Mouse (Mus musculus): ENCODE results near the gene Gprin3. TPM values are rescaled to one million over a fixed set of nuclear protein-coding genes. Genes with fewer than 3 reads are reported as not detected.
"Not testable (repeated sequence)": the region's sequence is repeated elsewhere in the genome, so short reads cannot be mapped to it uniquely, and the experiment has no call there.

The Gprin3 gene
- polyA plus RNA-seq, 1 experiment from 2014 or later, result 5.3 TPM

DNA sequence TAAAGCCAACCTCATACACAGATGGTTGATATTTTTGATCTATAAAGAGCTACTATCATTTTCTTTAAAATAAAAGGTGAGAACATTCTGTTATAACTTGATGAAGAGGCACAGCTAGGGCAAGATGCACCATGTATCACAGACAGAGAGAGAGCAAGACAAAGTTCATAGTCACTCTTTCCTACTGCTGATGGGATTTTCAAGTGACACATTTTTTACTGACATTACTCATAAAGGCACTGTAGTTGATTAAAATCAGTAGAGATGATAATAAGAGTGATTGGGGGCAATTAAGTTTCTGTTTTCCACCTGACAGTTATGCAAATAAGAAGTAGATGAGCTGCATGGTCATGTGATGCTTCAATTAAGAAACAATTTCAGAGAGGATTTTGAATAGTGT lies 110.2 kb downstream of the Gprin3 start:
- Histone ChIP-seq H3K4me1 (replicated peaks; ENCODE audit: control insufficient read depth, insufficient read depth, low read length) (no peaks in the 10 kb centered on the region), H3K27ac (ENCODE audit: low read depth, low read length) (no peak overlapping the region), H3K9me3 (ENCODE audit: control insufficient read depth) (no peaks in the 10 kb centered on the region), H3K9ac (ENCODE audit: low read depth, low read length) (no peak overlapping the region), H3K4me2 (replicated peaks; ENCODE audit: low read depth) (no peak overlapping the region), H3K4me3 (ENCODE audit: low read depth, low read length) (no peak overlapping the region), H3K36me3 (ENCODE audit: control insufficient read depth, insufficient read depth) (no peaks in the 10 kb centered on the region), H3K27me3 (replicated peaks; ENCODE audit: control insufficient read depth, insufficient read depth, low read length) (no peaks in the 10 kb centered on the region)
- no peak for ATAC-seq
- TF ChIP-seq CTCF (IDR thresholded peaks at IDR 0.05; ENCODE audit: low read depth), result no peak

DNA sequence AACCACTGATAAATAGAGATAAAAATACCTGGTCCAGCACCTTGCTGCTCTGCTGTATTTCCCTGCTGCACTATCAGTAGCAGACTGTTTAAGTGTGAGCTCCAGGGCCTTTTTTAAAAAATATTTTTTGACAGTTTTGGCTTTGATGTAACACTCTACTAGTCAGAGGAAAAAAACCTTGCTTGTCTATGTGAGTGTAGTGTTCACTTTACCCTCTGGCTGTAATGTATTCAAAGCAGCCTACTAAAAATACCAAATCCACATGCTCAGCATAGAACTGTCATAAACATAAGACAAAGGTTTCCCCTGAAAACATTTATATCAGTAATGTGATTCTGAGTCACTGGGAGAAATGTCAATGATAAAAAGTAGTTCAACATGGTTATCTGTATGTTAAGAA lies 111.0 kb downstream of the Gprin3 start:
- Histone ChIP-seq H3K27me3 (replicated peaks; ENCODE audit: control insufficient read depth, insufficient read depth, low read length) (no peaks in the 10 kb centered on the region), H3K36me3 (ENCODE audit: control insufficient read depth, insufficient read depth) (no peaks in the 10 kb centered on the region), H3K4me2 (replicated peaks; ENCODE audit: low read depth) (no peak overlapping the region), H3K27ac (ENCODE audit: low read depth, low read length) (no peak overlapping the region), H3K9ac (ENCODE audit: low read depth, low read length) (no peak overlapping the region), H3K4me1 (replicated peaks; ENCODE audit: control insufficient read depth, insufficient read depth, low read length) (no peaks in the 10 kb centered on the region), H3K9me3 (ENCODE audit: control insufficient read depth) (no peaks in the 10 kb centered on the region), H3K4me3 (ENCODE audit: low read depth, low read length) (no peak overlapping the region)
- ATAC-seq, result no peak
- no peak for TF ChIP-seq CTCF (IDR thresholded peaks at IDR 0.05; ENCODE audit: low read depth)

DNA sequence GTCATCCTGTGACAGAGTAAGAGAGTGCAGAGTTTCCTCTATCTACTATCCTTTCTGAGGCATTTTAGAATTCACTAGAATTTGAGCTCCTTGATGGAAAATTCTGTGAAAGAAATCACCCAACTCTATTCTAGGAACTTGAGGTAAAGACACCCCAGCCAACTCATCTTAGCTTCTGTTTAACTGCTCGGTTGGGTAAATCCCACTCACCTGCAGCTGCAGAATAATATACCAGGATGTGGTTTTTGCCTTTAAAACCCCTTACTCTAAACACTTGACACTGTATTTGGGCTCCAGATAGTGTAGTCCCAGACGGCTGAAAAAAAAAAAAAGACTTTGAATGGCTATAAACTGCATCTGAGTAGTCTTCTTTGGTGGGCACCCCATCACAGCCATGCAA lies 112.9 kb downstream of the Gprin3 start:
- H3K4me1 ChIP-seq (replicated peaks; ENCODE audit: control insufficient read depth, insufficient read depth, low read length), result no peaks in the 10 kb centered on the region
- WGBS, result 64% methylated on average over 2 of the region's 2 CpGs
- H3K9me3 ChIP-seq (ENCODE audit: control insufficient read depth), result no peaks in the 10 kb centered on the region
- no peak for ATAC-seq
- no peaks in the 10 kb centered on the region for H3K36me3 ChIP-seq (ENCODE audit: control insufficient read depth, insufficient read depth)
- H3K4me2 ChIP-seq (replicated peaks; ENCODE audit: low read depth), result no peak overlapping the region
- TF ChIP-seq CTCF (IDR thresholded peaks at IDR 0.05; ENCODE audit: low read depth), result no peak
- H3K9ac ChIP-seq (ENCODE audit: low read depth, low read length), result no peak overlapping the region
- no peak overlapping the region for H3K4me3 ChIP-seq (ENCODE audit: low read depth, low read length)
- H3K27me3 ChIP-seq (replicated peaks; ENCODE audit: control insufficient read depth, insufficient read depth, low read length), result no peaks in the 10 kb centered on the region
- H3K27ac ChIP-seq (ENCODE audit: low read depth, low read length), result no peak overlapping the region

DNA sequence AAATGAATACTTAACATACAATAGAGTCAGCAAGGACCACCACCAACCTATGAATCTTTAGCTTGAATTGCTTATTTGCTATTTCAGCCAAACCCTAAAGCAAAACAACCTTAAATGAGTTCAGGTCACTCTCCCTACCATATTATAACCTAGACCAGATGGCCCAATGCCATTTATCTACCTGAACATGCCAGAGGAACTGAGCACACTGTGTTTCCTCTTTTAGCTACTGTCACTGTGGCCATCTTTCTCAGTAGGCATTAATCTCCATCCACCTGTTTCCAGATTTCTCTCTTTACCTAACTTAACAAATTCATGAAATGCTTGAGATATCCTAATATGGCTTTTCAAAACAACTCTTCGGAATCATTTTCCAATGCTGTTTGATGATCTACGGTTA lies 114.9 kb downstream of the Gprin3 start:
- Histone ChIP-seq H3K9me3 (ENCODE audit: control insufficient read depth) (no peaks in the 10 kb centered on the region), H3K9ac (ENCODE audit: low read depth, low read length) (no peak overlapping the region), H3K4me3 (ENCODE audit: low read depth, low read length) (no peak overlapping the region), H3K4me1 (replicated peaks; ENCODE audit: control insufficient read depth, insufficient read depth, low read length) (no peaks in the 10 kb centered on the region), H3K36me3 (ENCODE audit: control insufficient read depth, insufficient read depth) (no peaks in the 10 kb centered on the region), H3K27ac (ENCODE audit: low read depth, low read length) (no peak overlapping the region), H3K4me2 (replicated peaks; ENCODE audit: low read depth) (no peak overlapping the region), H3K27me3 (replicated peaks; ENCODE audit: control insufficient read depth, insufficient read depth, low read length) (no peaks in the 10 kb centered on the region)
- no peak for TF ChIP-seq CTCF (IDR thresholded peaks at IDR 0.05; ENCODE audit: low read depth)
- 94% methylated on average over 2 of the region's 2 CpGs for WGBS
- ATAC-seq, result no peak

DNA sequence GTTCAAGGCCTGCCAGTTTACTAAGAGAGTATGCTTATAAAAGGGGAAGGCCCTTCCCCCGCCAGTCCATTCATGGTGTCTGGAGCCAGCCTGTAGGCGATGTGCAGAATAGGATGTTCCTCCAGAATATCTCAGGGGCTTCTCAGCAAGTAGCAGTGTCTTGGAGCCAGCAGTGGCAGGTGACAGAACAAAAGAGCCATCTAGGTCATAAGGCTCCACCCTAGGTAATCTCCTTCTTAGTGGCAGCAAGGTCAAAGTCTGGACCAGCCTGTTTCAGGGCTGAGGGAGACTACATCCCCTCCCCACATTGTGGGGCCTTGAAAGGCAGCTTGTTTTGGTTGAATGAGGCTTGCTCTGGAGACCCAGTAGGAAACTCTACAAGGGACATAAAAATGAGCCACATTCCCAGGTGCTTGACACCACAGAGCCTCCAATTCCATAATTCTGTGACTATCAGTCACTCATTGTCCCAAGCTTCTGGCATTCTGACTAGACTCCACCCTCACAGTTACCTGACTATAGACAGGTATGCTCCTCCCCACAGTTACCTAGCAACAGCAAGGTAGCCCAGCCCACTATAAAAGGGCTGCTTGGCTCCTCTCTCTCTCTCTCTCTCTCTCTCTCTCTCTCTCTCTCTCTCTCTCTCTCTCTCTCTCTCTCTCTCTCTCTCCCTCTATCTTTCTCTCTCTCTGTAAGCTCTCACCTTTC lies 121.7 kb downstream of the Gprin3 start:
- ATAC-seq, result peak; percentile 85

DNA sequence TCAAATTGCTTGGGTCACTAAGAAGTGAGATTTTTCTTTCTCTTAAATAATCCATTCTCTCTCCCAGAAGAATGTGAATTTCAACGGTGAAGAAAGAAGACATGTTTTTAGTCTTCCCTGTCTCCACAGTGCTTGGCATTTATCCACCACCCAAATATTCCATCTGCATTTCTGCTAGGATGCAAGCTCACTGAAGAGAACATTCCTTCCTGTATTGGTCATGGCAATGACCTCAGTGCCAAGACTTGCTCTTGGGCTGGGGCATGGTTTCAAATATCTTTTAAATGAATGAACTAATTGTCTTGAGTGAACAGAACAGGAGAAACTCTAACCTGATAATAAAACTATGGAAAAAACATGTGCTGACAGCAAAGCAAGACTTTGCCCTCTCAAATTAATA lies 123.1 kb downstream of the Gprin3 start:
- no peak for ATAC-seq
- Histone ChIP-seq H3K9ac (ENCODE audit: low read depth, low read length) (no peak overlapping the region), H3K4me1 (replicated peaks; ENCODE audit: control insufficient read depth, insufficient read depth, low read length) (no peaks in the 10 kb centered on the region), H3K27me3 (replicated peaks; ENCODE audit: control insufficient read depth, insufficient read depth, low read length) (no peaks in the 10 kb centered on the region), H3K27ac (ENCODE audit: low read depth, low read length) (no peak overlapping the region), H3K4me2 (replicated peaks; ENCODE audit: low read depth) (no peak overlapping the region), H3K4me3 (ENCODE audit: low read depth, low read length) (no peak overlapping the region), H3K36me3 (ENCODE audit: control insufficient read depth, insufficient read depth) (no peaks in the 10 kb centered on the region), H3K9me3 (ENCODE audit: control insufficient read depth) (no peaks in the 10 kb centered on the region)
- WGBS, result 74% methylated on average over 1 of the region's 1 CpGs
- no peak for TF ChIP-seq CTCF (IDR thresholded peaks at IDR 0.05; ENCODE audit: low read depth)

More for the DNA sequence above, 121.7 kb downstream of the Gprin3 start:
- not testable (repeated sequence) for H3K27ac ChIP-seq (ENCODE audit: low read depth, low read length); H3K4me1 ChIP-seq (replicated peaks; ENCODE audit: control insufficient read depth, insufficient read depth, low read length); H3K4me2 ChIP-seq (replicated peaks; ENCODE audit: low read depth); H3K36me3 ChIP-seq (ENCODE audit: control insufficient read depth, insufficient read depth); H3K27me3 ChIP-seq (replicated peaks; ENCODE audit: control insufficient read depth, insufficient read depth, low read length); H3K9ac ChIP-seq (ENCODE audit: low read depth, low read length); H3K4me3 ChIP-seq (ENCODE audit: low read depth, low read length); H3K9me3 ChIP-seq (ENCODE audit: control insufficient read depth)
- 75% methylated on average over 2 of the region's 2 CpGs for WGBS

Other genes starting within 250 kb of the Gprin3 start
- 17.2 and 19.0 TPM in 2 replicates for gene Tigd2, start 217.4 kb downstream of the Gprin3 start, polyA plus RNA-seq (2015; fragmentation: Nextera tagmentation; extraction: Ambion mirVana)